Mouse (Mus musculus): ENCODE measurements around the gene Ephb3. TPM values are rescaled to one million over a fixed set of nuclear protein-coding genes. Genes with fewer than 3 reads are reported as not detected.

The Ephb3 gene
- polyA plus RNA-seq, 1 experiment from 2014 or later = 16.3 TPM

- 33% methylated on average over 4 of the region's 4 CpGs for WGBS
- Histone ChIP-seq H3K36me3 (ENCODE audit: insufficient read depth, low read length) (no peaks in the 10 kb centered on the region), H3K27ac (ENCODE audit: low read length) (no peak overlapping the region), H3K4me2 (replicated peaks; ENCODE audit: low read depth, low read length) (no peak overlapping the region), H3K27me3 (replicated peaks; ENCODE audit: insufficient read depth, low read length) (no peaks in the 10 kb centered on the region), H3K9me3 (ENCODE audit: low read length) (no peaks in the 10 kb centered on the region), H3K9ac (replicated peaks; ENCODE audit: low read depth) (no peak overlapping the region), H3K4me3 (ENCODE audit: low read depth, low read length) (no peak overlapping the region), H3K4me1 (ENCODE audit: insufficient read depth, low read depth, low read length) (peaks cover 7% of the 10 kb centered on the region; the same call in 1 of the 2 replicates)
- ATAC-seq = no peak
- DNase-seq (ENCODE audit: low spot score) = no peak
- no peak for TF ChIP-seq CTCF (IDR thresholded peaks at IDR 0.05)
- TF ChIP-seq EP300 (IDR thresholded peaks at IDR 0.05) = no peak
These were observed 68.2 kb downstream of the Ephb3 start for GRCm38 (mm10) chr16:21272748-21273147.

Small RNA genes within 50 kb of the gene (microRNA-seq; reads per million reads assigned to microRNA genes)
- not detected for gene Mir7680

Other genes with a start within 250 kb of the Ephb3 start
- not detected in 2 replicates for gene Teddm3, start 50.8 kb upstream of the Ephb3 start, polyA plus RNA-seq (2015; fragmentation: Nextera tagmentation; extraction: Ambion mirVana)
- gene Vps8, start 218.4 kb downstream of the Ephb3 start, polyA plus RNA-seq (2015; fragmentation: Nextera tagmentation; extraction: Ambion mirVana) = 9.3 and 9.6 TPM in 2 replicates